Mouse (Mus musculus): ENCODE results near the gene Pdia3.
"Not testable (repeated sequence)": the region's sequence is repeated elsewhere in the genome, so short reads cannot be mapped to it uniquely, and the experiment has no call there.

Gene Pdia3

GRCm38 (mm10) chr2:121480916-121481315 is 67.3 kb downstream of the Pdia3 start:
- DNase-seq = not testable (repeated sequence)

DNA sequence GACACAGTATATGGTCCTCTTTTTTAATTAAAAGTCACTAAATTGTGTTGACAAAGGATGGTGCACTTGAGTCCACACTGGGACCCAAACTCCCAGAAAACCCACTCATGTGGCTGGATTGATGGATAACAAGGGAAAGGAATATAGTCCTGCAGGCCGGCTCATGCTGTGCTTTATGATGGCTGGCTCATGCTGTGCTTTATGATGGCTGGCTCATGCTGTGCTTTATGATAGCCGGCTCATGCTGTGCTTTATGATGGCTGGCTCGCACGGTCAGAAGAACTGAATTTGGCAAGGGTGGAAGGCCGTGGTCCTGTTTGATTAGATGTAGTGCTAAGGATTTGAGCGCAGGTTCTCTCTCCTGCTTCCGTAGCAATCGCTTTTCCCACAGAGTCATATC is 70.0 kb downstream of the Pdia3 start:
- no peak for DNase-seq

GRCm38 (mm10) chr2:121484403-121484802 is 70.8 kb downstream of the Pdia3 start:
- not testable (repeated sequence) for DNase-seq

Data from cerebellum, adult 18-20 months (tissue).